Mouse (Mus musculus) kidney, adult 2 months (tissue): ENCODE data around the gene Dtx3l.

Experiments
- CTCF ChIP-seq: fragments of 200-500 bp; conservative IDR thresholded peaks from 2 replicates; pipeline ENCODE4 v1.5.1; 2011; ENCODE audit warnings: low read depth, mild to moderate bottlenecking, control low read depth, low read length, moderate library complexity, mixed read lengths; ENCODE audit not compliant: insufficient read depth, insufficient read length
- POLR2A ChIP-seq: fragments of 200-500 bp; IDR thresholded peaks from one replicate; pipeline ENCODE4 v1.6.1; 2011; ENCODE audit warnings: low read depth, low read length, control low read depth

DNA sequence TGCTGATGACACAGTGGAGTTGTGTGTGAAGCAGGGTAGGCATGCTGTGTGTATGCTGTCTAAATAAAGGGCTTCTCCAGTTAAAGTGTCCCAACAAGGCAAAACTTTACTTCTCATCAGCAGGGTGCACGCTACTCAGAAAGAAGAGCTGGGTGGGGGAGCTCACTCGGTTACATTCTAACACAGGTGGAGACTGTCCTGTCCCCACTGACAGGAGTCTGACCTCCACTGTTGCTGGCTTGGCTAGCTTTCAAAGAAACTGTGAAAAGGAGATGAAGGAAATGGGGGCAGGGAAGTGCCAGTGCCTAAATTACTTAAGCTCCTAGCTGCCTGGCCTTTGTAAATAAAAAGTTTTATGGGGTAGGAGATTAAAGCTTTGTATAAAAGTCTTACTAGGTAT is 29.2 kb upstream of the Dtx3l start:
- TF ChIP-seq POLR2A, result no peak
- TF ChIP-seq CTCF, result no peak
